In the genomic region with DNA sequence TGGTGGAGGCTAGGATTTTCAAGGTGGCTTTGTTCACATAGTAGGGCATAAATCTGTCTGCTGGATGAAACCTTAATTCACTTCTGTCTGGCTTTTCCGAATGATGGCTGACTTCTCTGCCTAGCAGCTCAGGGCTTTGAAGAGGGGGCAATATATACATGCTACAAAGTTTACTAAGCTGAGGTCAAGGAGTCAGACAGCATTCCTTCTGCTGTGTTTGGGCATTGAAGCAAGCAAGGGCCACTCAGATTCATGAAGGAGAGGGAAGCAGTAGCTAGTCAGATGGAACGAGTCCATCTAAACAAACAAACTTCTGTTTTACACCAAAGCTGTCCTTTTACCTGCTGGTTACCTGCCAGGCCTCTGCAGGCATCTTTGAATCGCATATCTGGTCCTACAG, we compare ENCODE assay signal across 21 mouse cellular contexts. TPM values are rescaled to one million over a fixed set of nuclear protein-coding genes. Genes with fewer than 3 reads are reported as not detected.
A peak's percentile ranks its signal among the peaks of the same experiment; 100 is the strongest.
DNase-seq lines count a peak whose midpoint lies in the region; ATAC-seq lines count a peak whose summit lies in the region.
"Had no signal": no experiment of that assay in that cellular context is flagged by ENCODE, and none has a peak within 500 bp of the region (broad histone marks: within the 10 kb centered on the region; RNA-seq: fewer than 3 reads in every experiment).

No protein-coding gene starts in this region.

- no peak overlapping the region for H3K27ac ChIP-seq in kidney, embryonic 16.5 days (ENCODE audit: low read length)
- H3K27ac ChIP-seq: embryonic facial prominence, embryonic 12.5 days; forebrain, embryonic 12.5 days; heart, adult 2 months; heart, embryonic 15.5 days; hindbrain, embryonic 14.5 days had no signal

- H3K27me3 ChIP-seq in kidney, embryonic 16.5 days (ENCODE audit: insufficient read depth, low read length): no peaks in the 10 kb centered on the region
- H3K27me3 ChIP-seq: embryonic facial prominence, embryonic 12.5 days; forebrain, embryonic 12.5 days; heart, embryonic 15.5 days had no signal

- H3K4me1 ChIP-seq in kidney, embryonic 16.5 days (ENCODE audit: insufficient read depth, low read length): no peaks in the 10 kb centered on the region
- H3K4me1 ChIP-seq: embryonic facial prominence, embryonic 12.5 days; forebrain, embryonic 12.5 days; heart, embryonic 15.5 days had no signal

- no peak overlapping the region for H3K9ac ChIP-seq in kidney, embryonic 16.5 days (replicated peaks; ENCODE audit: low read length)
- H3K9ac ChIP-seq: embryonic facial prominence, embryonic 12.5 days; forebrain, embryonic 12.5 days; heart, embryonic 15.5 days; hindbrain, embryonic 14.5 days had no signal

- WGBS in kidney, embryonic 16.5 days: 35% methylated on average over 3 of the region's 3 CpGs

- ATAC-seq in kidney, embryonic 16.5 days (ENCODE audit: low FRiP score, low TSS enrichment): peak; percentile 77; the same call in 1 of the 2 replicates
- ATAC-seq: forebrain, embryonic 16.5 days had no signal

- peak; percentile 5 for DNase-seq in kidney, adult 9 months
- no peak for DNase-seq in kidney, adult 8-10 months
- DNase-seq in kidney, postnatal 14 days: peak; percentile 12
- DNase-seq in spleen, postnatal 10 days (ENCODE audit: low spot score in 2 of 2): no peak
- no peak for DNase-seq in thymus, adult 18-20 months
- DNase-seq: adrenal gland, postnatal 10 days; cerebellum, adult 11-12 months; cerebellum, adult 9-10 months; cerebellum, postnatal 25 days; gastrocnemius, postnatal 14 days; heart, adult 2 months; heart, postnatal 14 days had no signal

- no peak overlapping the region for H3K4me3 ChIP-seq in kidney, embryonic 16.5 days (ENCODE audit: low read length)
- H3K4me3 ChIP-seq: embryonic facial prominence, embryonic 12.5 days; forebrain, embryonic 12.5 days; heart, adult 2 months; heart, embryonic 15.5 days had no signal

- no peaks in the 10 kb centered on the region for H3K36me3 ChIP-seq in kidney, embryonic 16.5 days (ENCODE audit: insufficient read depth, low read length)
- H3K36me3 ChIP-seq: embryonic facial prominence, embryonic 12.5 days; forebrain, embryonic 12.5 days; G1E; heart, embryonic 15.5 days had no signal

- no peaks in the 10 kb centered on the region for H3K9me3 ChIP-seq in kidney, embryonic 16.5 days (ENCODE audit: low read length)
- H3K9me3 ChIP-seq: embryonic facial prominence, embryonic 12.5 days; forebrain, embryonic 12.5 days; G1E; heart, embryonic 15.5 days had no signal

- no peak overlapping the region for H3K4me2 ChIP-seq in kidney, embryonic 16.5 days (replicated peaks; ENCODE audit: low read depth, low read length)
- H3K4me2 ChIP-seq: embryonic facial prominence, embryonic 12.5 days; forebrain, embryonic 12.5 days; heart, embryonic 11.5 days; heart, embryonic 15.5 days; hindbrain, embryonic 14.5 days had no signal

RNA-seq across cellular contexts. Expression of a gene that starts 32.4 kb away (rescaled TPM):
- 98.3 and 101 TPM in 2 replicates for polyA plus RNA-seq in kidney, embryonic 16.5 days (2015; fragmentation: Nextera tagmentation; extraction: Ambion mirVana)
- polyA plus RNA-seq: cortical plate, adult 2 months; G1E; heart, adult 2 months had no signal

Comparison
In these comparisons a context has a peak if more than half of its experiments do, and no peak if none do; other contexts are left out.
1. DNase-seq: peak in kidney, adult 9 months (single experiment) and kidney, postnatal 14 days (single experiment); none in kidney, adult 8-10 months (0 of 2), spleen, postnatal 10 days (0 of 2) and thymus, adult 18-20 months (0 of 2).